Mouse (Mus musculus) lung, postnatal 4 days (tissue): ENCODE measurements around the gene Dnajc27.

Experiments
- DNase-seq, 2 experiments: peaks; one replicate each; pipeline ENCODE4 v3.0.0; 2021

Dnajc27 gene

GRCm38 (mm10) chr12:4083441-4083840 lies 1.1 kb downstream of the Dnajc27 start:
- no peak for DNase-seq

GRCm38 (mm10) chr12:4107383-4107782 lies 25.0 kb downstream of the Dnajc27 start:
- DNase-seq, result peak; percentile 51 to 80

GRCm38 (mm10) chr12:4116132-4116531 lies 33.7 kb downstream of the Dnajc27 start:
- peak in 1 of 2 experiments; percentile 40 for DNase-seq

GRCm38 (mm10) chr12:4117136-4117535 lies 34.8 kb downstream of the Dnajc27 start:
- no peak for DNase-seq

- DNase-seq, result no peak
These were observed 35.2 kb downstream of the Dnajc27 start for GRCm38 (mm10) chr12:4117579-4117978.

GRCm38 (mm10) chr12:4127346-4127745 lies 45.0 kb downstream of the Dnajc27 start:
- DNase-seq, result no peak

GRCm38 (mm10) chr12:4132941-4133846 lies 50.8 kb downstream of the Dnajc27 start, which contains the start of gene Adcy3:
Adcy3 (plus strand) TSS chr12:4133103.
- DNase-seq, result peak; percentile 64 to 75

- DNase-seq, result no peak
These were observed 51.4 kb downstream of the Dnajc27 start for GRCm38 (mm10) chr12:4133847-4134212.

GRCm38 (mm10) chr12:4143179-4143578 lies 60.8 kb downstream of the Dnajc27 start:
- no peak for DNase-seq

- DNase-seq, result no peak
These were observed 68.6 kb downstream of the Dnajc27 start for GRCm38 (mm10) chr12:4150936-4151335.

GRCm38 (mm10) chr12:4151969-4152368 lies 69.6 kb downstream of the Dnajc27 start:
- DNase-seq, result no peak

GRCm38 (mm10) chr12:4157466-4157865 lies 75.1 kb downstream of the Dnajc27 start:
- DNase-seq, result no peak

- no peak for DNase-seq
These were observed 75.8 kb downstream of the Dnajc27 start for GRCm38 (mm10) chr12:4158179-4158578.

GRCm38 (mm10) chr12:4158868-4159632 lies 76.7 kb downstream of the Dnajc27 start:
- no peak for DNase-seq
